Mouse (Mus musculus): ENCODE measurements around the gene Tcf7l1.

Tcf7l1 gene

GRCm38 (mm10) chr6:72655309-72656052, 133.6 kb downstream of the Tcf7l1 start:
- DNase-seq: no peak

- no peak for DNase-seq
Measured at GRCm38 (mm10) chr6:72654355-72654754, 134.7 kb downstream of the Tcf7l1 start.

GRCm38 (mm10) chr6:72653419-72653818, 135.6 kb downstream of the Tcf7l1 start:
- no peak for DNase-seq

- no peak for DNase-seq
Measured at GRCm38 (mm10) chr6:72650338-72650851, 138.7 kb downstream of the Tcf7l1 start.

DNA sequence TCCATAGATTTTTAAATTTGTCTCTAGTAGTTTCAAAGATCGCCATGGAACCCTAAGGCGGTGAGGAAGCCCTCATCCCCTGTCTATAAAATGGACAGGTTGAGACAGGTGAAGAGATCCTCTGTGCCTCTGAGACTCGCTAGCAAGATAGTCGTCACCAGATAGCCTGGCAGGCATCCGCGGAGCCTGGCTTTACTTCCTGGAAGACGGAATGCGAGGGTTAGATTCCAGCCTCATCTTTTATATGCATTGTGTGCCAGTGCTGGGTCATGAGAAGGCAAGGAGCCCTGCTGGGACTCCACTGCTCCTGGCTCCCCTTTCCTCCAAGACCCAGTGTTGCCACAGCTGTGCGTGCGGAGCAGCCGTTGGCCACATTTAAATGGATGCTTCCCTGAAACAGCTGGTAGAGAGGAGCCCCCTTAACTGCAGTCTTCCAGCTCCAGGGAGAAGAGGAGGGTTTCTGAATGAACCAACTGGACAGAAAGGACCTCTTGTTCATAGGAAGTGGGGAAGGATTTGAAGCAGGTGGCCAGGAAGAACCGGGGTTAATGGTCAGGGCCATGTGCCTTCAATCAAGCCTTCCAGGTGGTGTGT, 141.0 kb downstream of the Tcf7l1 start:
- DNase-seq: no peak

- DNase-seq: peak; percentile 37
Measured at GRCm38 (mm10) chr6:72647383-72647820, 141.7 kb downstream of the Tcf7l1 start.

- DNase-seq: no peak
Measured at GRCm38 (mm10) chr6:72645364-72645763, 143.7 kb downstream of the Tcf7l1 start.

GRCm38 (mm10) chr6:72644576-72644975, 144.5 kb downstream of the Tcf7l1 start:
- no peak for DNase-seq

- DNase-seq: no peak
Measured at GRCm38 (mm10) chr6:72641218-72641954, 147.7 kb downstream of the Tcf7l1 start.

GRCm38 (mm10) chr6:72636940-72637339, 152.1 kb downstream of the Tcf7l1 start:
- DNase-seq: no peak

DNA sequence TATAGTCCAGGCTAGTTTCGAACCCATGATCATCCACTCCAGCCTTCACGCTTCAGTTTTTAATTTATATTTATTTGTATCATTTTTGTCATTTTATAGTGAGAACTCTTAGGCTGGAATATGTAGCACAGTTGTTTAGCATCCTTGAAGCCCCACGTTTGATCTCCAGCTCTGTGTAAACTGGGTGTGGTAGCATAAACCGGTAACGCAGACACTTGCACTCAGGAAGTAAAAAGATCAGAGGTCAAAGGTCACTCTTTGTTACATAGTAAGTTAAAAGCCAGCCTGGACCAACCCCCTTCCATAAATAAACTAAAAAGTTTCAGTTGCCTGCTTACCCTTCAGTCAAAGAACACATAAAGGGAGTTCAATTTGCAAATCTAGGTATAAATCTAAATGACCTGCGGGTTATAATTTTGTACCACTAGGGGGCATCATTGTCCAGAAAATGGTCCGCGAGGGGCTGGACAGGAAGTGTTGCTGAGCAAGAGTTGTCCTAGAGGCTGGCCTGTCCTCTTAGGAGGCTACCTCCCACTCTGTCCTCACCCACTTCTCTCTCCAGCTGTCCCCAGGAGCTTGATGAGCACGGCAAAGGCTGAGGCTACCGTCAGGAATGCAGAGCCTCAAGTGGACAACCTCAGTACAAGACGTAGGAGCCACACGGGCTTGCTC, 153.2 kb downstream of the Tcf7l1 start:
- DNase-seq: peak; percentile 23

- DNase-seq: no peak
Measured at GRCm38 (mm10) chr6:72634311-72634710, 154.7 kb downstream of the Tcf7l1 start.

DNA sequence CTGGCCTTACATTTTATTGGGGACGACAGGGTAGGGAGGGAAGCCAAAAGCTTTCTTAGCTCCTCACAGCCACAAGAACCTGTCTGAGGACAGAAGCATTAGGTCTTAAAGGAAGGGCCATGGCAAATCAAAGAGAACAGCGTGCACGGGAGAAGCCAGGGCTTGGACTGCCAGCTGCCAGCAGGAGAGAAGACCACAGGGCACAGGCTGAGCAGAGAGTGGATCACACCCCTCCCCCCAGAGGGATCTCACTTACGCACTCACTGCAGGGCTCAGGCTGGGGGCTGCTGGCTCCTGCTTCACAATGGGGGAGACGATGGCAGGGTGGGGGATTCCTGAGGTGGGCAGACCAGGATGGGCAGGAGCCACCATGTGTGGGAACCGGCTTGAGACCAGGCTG, 157.4 kb downstream of the Tcf7l1 start:
- no peak for DNase-seq

DNA sequence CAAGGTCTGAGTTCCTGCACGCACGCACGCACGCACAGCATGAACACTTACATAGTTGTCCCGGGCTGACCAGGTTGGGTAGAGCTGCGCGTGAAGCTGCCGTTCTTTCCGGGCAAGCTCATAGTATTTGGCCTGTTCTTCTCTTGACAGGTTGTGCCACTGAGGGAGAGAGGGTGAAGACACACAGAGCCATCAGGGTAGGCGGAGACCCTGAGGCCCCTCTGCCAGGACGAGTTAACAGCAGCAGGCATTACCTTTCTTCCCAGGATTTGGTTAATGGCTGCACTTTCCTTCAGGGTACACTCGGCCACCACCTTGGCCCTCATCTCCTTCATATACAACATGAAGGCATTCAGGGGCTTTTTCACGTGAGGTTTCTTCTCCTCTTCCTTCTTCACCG, 158.1 kb downstream of the Tcf7l1 start:
- no peak for DNase-seq

- no peak for DNase-seq
Measured at GRCm38 (mm10) chr6:72630370-72630769, 158.7 kb downstream of the Tcf7l1 start.

DNA sequence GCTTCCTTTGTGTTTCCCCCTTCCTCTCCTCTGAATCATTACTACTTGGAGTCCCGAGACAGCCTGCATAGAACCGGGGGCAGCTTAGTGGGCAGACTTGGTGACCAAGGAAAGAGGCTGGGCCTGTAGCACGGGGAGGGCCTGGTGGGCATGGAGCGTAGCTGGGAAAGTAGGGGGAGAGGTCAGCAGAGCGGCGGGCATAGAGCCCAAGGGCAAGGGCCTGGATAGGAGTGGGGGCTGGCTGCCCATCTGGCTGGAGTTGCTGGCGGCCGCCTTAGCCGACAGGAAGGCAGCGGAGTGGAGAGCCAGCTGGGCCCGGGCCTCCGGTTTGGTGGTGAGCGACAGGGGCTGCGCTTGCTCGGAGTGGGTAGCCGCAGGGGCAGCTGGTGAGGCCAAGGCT, 161.8 kb downstream of the Tcf7l1 start:
- no peak for DNase-seq

GRCm38 (mm10) chr6:72626391-72626790, 162.7 kb downstream of the Tcf7l1 start:
- DNase-seq: no peak

- no peak for DNase-seq
Measured at GRCm38 (mm10) chr6:72623661-72624402, 165.2 kb downstream of the Tcf7l1 start.

DNA sequence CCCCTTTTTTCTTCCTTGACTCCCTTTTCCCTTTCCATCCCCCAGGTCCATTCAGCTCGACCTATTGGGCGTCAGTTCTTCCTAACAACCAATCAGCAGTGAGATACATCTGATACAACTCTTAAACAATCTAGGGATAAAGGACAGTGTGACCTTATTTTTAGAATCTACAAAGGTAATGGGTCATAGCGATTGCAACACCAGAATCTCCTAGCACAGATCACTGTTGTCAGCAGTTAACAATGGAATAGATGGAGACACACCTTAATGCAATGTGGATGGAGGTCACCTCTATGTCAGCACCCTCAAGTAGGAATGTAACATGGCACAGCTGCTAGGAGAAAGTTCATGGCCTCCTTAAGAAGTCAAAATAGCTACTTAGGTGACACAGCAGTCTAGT, 166.1 kb downstream of the Tcf7l1 start:
- no peak for DNase-seq

- no peak for DNase-seq
Measured at GRCm38 (mm10) chr6:72620920-72621319, 168.1 kb downstream of the Tcf7l1 start.

- no peak for DNase-seq
Measured at GRCm38 (mm10) chr6:72619734-72620532, 169.1 kb downstream of the Tcf7l1 start.
